Mouse (Mus musculus): ENCODE results near the gene Foxl2. TPM values are rescaled to one million over a fixed set of nuclear protein-coding genes. Genes with fewer than 3 reads are reported as not detected.

Gene Foxl2
- not detected for total RNA-seq (2021)
- long read RNA-seq, experiment 1, result 0 reads
- long read RNA-seq, experiment 2, result 0 reads

DNA sequence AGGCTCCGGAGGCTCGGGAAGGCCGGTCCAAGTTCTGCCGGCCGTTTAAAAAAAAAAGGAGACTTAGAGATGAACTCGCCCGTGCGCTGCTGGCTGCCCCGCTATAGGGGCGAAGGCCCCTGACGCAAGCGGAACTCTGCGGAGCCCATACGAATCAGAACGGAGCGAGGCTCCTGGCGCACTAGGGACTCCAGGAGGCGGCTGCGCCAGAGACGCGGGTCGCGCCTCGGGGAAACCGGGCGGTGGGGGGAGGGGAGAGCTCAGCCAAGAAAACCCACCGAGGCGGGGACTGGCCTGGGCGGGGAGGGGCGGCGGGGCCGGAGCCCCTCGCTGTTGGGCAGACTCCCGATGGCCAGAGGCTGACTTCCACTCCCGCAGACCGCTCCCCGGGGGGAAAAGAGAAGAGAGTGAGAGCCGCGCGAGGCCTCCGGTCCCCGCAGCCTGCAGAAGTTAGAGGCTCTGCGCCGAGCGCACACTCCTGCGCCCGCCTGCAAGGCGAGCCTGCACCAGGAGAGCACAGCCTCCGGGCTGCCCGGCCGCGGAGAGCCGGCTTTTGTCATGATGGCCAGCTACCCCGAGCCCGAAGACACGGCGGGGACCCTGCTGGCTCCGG is at the start of gene Foxl2:
Gene Foxl2, plus strand, starts transcription at position 186 of the 613 bp plus-strand sequence.
- DNase-seq, result no peak
- intact Hi-C loops (cut with DNase I), result no loop called here

DNA sequence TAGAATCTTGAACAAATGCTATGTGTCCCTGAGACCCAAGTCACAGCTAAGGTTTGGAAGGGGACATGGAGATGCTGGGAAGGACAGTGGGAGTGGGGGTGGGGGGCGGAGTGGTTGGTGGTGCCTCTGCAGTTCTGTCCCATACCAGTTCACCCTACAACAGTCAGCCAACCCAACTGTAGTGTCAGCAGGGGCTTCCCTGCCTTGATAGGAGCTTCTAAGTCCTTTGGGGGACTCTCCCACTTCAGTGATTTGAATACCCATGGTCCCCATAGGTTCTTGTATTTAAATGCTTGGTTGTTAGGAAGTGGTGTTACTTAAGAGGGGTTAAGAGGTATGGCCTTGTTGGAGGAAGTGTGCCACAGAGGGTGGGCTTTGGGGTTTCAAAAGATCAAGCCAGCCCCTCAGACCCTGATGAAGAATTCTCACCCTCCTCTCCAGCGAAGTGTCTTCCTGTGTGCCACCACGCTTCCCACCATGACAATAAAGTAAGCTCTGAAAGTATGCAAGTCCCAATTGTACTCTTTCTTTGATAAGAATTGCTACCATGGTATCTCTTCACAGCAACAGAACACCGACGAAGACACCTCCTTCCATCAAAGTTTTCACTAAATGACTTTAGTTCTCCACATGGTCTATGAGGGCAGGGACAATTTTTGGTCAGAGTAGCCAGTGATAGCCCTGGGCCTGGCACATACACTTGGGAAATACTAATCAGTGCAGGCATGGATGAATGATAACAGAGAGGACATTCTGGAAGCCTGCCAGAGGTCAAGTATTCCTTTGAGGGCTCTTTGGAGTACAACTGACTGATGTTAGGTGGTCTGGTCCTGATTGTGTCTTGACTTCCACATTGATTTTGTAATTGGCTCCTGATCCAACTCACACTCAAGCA is 34.2 kb upstream of the Foxl2 start:
- intact Hi-C loops (cut with DNase I), result no loop called here
- DNase-seq, result no peak

DNA sequence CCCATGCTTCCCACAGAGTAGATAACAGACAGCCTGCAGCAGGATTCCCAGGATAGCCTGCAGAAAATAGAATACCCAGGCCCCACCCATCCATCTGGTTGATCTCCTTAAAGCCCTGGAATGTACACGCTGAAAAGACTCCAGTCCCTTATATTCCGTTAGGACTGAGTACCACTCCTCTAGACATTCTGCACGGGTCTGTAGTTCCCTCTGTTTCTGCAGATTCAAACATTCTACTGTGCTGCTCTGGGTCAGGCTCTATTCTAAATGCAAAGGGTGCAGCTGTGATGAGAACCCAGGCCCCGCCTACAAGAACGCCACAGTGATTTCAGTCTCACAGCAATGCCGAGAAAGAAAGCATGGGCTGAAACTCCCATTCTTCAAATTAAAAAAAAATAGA is 32.0 kb upstream of the Foxl2 start:
- no peak for DNase-seq
- intact Hi-C loops (cut with DNase I), result no loop called here

DNA sequence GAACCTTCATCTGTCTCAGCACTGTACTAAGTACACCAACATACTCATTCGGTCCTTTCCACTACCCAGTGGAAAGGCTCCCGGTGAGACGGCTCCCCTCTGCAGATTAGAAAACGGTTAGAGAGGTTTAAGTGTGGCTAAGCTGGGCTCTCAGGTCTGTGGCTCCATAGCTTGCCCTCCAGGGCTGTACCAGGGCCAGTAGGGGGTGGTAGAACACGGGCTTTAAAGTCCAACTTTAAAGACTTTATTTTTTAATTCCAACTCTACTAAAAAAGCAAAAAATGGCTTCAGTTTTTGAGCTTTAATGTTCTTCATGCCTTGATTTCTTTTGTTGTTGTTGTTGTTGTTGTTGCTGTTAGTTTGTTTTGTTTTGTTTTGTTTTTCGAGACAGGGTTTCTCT is 30.9 kb upstream of the Foxl2 start:
- no peak for DNase-seq
- intact Hi-C loops (cut with DNase I), result no loop called here

DNA sequence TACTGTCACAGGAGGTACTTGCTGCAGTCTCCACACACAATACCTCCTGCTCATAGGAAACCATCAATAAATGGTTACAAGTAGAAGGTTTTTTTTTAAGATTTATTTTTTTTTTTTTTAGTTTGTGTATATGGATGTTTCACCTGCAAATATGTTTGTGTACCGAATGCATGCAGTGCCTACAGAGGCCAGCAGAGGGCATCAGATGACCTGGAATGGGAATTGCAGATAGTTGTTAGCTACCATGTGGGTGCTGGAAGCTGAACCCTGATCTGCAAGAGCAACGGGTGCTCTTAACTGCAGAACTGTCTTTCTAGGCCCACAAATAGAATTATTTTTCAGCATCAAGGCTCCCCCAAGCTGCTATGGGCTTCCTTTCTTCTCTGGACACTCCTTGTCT is 25.6 kb upstream of the Foxl2 start:
- DNase-seq, result no peak
- intact Hi-C loops (cut with DNase I), result no loop called here

DNA sequence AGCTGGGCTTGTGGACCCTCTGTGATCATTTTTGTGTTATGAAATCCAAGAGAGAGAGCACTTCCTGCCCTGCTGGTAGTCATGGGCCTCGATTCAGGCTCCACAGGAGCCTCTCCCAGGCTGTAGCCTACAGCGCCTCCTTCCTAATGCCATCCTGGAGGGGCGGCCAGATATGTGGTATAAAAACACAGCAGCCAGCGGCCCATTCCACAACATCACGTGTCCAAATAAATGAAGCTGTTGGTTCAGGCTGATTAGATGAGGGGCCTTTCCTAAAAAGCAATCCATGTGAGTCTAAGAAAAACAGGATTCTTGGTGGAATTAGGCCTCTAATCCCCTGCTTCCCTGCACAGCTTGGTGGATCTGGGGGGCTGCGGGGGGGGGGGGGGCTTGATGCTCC is 22.2 kb upstream of the Foxl2 start:
- no peak for DNase-seq
- intact Hi-C loops (cut with DNase I), result no loop called here

DNA sequence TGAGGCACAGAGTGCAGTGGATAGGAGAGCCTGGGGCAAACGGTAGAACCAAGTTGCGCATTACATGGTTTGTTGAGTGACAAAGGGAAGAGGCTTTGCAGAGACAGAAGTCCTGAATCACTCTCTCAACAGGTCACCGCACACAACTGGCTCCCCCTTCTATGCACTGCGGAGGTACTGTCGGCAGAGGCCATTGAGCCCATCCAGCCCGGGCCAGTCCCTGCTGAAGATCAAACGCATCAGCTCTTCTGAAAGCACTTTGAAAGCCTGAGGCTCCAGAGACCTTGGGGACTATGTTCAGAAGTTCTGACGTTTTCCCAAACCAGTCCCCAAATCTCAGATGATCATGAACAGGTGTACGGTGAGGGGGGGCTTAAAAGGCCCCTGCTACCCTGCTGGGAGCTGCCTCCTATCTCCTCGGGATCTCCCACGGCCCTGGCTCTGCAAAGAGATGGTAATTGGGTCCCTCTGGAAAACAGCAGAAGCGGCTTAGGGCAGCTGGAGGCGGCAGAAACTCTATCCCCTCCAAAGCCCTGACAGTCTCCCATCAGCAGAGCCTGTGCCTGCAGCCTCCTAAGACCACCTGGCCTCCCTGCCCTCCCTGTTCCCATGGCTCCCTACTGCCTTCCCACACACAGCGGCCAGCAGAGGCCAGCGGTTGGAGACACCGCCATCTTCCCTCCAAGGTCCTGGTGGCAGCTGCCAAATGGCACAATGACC is 19.7 kb upstream of the Foxl2 start:
- DNase-seq, result no peak
- intact Hi-C loops (cut with DNase I), result no loop called here

DNA sequence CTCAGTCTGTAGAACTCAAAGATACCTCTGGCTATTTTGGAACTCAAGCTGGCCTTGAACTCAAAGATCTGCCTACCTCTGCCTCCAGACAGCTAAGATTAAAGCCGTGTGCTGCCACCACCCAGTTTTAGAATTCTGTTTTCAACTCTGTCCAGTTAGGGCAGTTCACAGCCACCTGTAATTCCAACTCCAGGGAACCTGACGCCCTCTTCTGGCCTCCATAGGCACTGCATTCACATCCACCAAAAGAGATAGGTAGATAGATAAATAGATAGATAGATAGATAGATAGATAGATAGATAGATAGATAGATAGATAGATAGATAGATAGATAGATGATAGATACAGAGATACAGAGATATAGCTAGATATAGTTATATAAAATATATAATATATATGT is 15.8 kb upstream of the Foxl2 start:
- no peak for DNase-seq
- intact Hi-C loops (cut with DNase I), result loop anchor here (2.0 kb wide), 1 partner anchor 324 kb away; no protein-coding TSS in a partner anchor

DNA sequence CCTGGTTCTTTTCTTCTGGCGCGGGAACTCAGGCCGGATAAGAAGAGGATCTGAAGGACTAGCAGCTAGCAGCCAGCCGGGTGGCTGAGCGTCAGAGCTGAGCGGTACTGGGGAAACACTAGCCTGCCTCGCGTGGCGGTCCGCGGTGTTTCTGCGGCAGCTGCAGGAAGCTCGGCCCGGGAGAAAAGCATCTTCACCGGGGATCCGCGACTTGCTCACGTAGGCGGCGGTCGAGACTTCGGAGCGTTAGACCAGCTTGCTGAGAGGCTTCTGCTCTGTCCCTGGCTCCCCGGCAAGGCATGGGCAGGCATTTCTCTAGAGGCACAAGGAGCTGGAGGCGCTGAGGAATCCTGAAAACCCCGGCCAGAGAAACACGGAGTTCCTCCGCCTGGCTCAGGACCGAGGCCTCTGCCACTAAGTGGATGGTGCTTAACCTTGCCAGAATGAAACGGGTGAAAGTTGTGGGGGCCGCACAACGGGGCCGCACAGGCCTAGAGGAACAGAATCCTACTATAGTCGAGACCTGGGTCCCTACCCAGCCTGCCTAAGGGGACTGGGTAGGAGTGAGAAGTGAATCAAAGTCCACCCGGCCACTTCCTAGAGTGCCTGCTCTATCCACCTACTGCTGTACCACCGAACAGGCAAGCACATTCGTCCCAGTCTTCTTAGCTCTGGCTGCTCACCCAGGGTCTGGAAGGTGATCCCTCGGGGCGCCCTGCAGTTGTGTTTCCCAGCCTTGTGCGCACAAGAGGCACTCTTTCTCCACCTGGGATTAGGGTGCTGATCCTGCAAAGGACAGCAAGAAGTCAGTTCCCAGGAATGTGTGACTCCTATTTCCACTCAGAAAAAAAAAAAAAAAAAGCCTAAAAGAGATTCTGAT is 2.7 kb upstream of the Foxl2 start:
- DNase-seq, result no peak
- intact Hi-C loops (cut with DNase I), result no loop called here

DNA sequence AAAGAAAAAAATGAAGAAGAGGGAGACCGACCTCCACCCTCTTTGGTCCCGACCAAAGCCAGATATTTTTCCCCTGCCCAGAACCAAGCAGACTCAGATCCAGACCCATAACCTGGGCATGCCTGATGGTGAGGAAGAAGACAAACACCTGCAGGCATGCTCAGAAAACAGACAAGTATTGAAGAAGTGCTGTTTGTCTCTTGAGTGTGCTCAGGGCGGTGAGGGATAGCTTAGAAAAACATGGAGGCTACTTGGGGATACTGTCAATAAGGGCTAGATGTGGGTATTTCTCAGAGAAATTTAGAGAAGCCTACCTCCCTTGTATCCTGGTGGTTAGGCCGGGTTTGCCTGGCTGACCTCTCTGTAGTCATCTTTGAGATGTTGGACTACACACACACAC is 1.8 kb upstream of the Foxl2 start:
- intact Hi-C loops (cut with DNase I), result no loop called here
- no peak for DNase-seq

DNA sequence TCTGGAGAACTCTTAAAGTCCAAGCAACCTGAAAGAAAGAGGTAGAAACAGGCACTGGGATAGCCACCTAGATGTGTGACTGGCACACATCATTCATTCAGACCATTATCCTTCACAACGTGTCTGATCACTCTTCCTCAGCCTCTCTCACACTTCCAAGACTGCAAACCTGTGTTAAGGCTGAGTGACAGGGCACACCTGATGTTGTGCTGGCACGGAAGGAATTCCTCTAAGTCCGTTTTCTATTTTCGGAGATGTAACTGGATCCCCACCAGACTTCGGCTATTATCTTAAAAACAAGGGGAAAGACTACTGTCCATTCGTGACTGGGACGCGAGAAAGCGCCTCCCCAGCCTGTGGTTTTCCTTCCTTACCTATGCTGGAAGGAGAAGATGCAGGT is 1.3 kb upstream of the Foxl2 start:
- no peak for DNase-seq
- intact Hi-C loops (cut with DNase I), result no loop called here

DNA sequence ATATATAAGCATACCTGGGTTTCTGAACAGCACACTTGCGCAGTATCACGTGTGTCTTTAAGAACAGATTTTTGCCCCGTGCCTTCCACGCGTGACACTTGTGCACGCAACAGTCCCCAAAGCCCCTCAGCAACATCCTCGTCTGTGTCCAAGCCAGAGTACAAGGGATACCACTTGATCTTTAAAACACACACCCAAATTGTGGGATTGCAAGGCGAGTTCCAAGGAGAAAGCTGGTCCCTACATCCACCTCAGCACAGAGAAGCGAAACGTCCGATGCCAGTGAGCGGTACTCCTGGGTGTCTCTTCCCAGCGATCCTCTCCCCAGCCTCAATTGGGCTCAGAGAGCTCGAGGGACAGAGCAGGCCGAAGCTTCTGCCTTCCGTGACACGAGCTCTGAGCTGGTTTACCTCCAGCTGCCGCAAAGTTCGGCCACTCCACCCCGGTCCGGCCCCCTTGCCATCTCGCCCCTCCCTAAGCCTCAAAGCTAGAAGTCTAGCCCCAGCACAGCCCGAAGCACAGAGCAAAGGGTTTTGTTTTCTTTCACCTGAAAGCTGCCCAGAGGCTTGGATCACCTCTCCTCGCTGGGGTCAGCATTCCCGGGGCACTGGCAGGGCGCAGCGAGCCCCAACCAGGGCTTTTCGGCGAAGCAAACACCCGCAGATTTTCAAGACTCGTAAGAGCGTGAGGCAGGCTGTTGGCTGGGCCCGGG is 541 bp upstream of the Foxl2 start:
- intact Hi-C loops (cut with DNase I), result no loop called here
- DNase-seq, result no peak

DNA sequence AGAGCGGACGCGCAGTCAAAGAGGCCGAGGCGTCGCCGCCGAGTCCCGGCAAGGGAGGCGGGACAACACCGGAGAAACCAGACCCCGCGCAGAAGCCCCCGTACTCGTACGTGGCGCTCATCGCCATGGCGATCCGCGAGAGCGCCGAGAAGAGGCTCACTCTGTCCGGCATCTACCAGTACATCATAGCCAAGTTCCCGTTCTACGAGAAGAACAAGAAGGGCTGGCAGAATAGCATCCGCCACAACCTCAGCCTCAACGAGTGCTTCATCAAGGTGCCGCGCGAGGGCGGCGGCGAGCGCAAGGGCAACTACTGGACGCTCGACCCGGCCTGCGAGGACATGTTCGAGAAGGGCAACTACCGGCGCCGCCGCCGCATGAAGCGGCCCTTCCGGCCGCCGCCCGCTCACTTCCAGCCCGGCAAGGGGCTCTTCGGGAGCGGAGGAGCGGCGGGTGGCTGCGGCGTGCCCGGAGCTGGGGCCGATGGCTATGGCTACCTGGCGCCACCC is 682 bp downstream of the Foxl2 start:
- intact Hi-C loops (cut with DNase I), result no loop called here
- DNase-seq, result peak in 1 of 2 experiments; percentile 24

DNA sequence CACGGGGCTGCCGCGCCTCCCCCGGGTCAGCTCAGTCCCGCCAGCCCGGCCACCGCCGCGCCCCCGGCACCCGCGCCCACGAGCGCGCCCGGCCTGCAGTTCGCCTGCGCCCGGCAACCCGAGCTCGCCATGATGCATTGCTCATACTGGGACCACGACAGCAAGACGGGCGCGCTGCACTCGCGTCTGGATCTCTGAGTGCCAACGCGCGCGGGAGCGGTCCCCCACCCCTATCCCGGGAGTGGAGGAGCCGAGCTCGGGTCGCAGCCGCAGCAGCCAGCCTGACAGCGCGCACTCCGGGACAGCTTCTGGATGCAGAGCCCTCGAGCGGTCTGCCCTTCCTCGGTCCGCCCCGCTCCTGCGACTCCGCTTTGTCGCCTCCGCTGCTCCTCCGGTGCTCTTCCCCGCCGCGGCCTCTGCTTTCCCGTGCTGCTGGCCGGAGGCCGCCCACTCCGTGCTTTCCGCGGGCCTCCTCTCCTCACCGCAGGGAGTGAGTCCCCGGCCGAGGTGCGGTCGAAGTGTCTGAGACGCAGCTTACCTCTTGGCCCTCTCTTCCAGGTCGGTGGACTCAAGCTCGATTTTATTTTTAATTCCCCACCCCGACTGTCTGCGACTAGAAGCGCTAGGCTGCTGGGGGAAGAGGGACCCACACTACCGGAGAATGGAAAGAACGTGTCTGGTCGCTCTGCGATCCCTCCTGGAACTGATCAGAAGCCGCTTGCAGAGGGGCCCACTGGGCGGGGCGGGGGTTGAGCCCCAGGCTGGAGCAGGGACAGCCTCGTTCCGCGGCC is 1.7 kb downstream of the Foxl2 start:
- intact Hi-C loops (cut with DNase I), result no loop called here
- DNase-seq, result peak in 1 of 2 experiments; percentile 31

DNA sequence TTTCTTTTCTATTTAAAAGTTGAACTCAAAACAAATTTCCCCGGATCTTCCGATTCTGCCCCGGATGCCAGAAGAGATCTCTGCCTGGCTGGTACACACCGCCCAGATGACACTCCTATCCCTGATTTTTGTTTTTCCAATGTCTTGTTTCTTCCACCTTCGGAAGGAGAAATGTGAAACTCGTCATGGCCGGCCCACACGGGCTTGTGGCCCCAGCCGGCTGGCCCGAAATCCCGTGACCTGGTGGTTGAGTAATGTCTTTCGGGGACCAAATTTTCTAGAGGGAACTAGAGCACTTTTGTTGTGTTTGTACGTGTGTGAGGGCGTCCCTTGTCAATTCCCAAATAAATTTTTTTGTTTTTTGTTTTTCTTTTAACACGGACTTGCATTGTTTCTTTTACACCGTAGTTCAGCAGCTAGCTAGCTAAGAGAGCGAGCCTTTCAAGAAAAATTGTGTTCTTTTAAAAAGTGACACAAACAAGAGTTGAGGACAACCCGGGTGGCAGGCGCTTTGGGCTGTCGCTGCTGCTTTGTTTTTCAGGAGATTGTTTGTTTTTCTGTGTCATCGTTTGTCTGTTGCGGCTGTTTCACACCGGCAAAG is 2.8 kb downstream of the Foxl2 start:
- intact Hi-C loops (cut with DNase I), result no loop called here
- no peak for DNase-seq

DNA sequence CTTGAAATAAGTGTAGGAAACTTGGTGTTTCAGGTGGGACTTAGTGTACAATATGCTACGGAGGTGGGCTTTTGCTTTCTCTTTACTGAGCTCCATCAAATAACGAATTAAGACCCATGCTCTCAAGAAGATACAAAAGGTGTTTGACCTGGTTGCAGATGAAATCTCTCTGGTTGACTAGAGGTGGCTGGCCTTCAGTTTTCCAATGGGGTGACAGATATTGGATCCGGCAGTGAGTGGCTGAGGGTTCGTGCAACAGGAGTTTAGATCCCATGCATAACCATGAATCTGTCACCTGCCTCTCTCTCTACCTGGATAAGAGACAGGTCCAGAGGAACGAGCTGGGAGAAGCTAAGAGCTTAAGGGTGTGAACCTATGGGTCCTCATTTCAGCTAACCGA is 3.5 kb downstream of the Foxl2 start:
- intact Hi-C loops (cut with DNase I), result no loop called here
- no peak for DNase-seq

DNA sequence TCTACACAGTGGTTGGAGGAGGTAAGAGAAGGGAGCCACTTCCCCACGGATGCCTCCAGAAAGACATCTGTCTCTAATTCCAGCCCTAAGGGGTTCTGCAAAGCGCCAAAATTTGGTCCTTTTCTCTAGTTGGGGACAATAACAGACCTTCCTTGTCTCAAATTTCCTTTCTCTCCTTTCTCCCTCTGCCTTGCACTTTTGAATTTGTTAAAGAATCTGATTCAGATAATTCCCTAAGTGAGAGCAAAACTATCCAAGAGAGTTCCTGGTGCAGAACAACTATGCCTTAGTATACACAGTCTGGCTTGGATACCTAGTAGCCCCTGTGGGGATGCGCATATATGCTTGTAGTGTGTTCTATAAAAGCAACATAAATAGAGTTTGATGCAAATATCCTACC is 4.8 kb downstream of the Foxl2 start:
- DNase-seq, result no peak
- intact Hi-C loops (cut with DNase I), result loop anchor here (10.0 kb wide), 1 partner anchor 345 kb away; no protein-coding TSS in a partner anchor

DNA sequence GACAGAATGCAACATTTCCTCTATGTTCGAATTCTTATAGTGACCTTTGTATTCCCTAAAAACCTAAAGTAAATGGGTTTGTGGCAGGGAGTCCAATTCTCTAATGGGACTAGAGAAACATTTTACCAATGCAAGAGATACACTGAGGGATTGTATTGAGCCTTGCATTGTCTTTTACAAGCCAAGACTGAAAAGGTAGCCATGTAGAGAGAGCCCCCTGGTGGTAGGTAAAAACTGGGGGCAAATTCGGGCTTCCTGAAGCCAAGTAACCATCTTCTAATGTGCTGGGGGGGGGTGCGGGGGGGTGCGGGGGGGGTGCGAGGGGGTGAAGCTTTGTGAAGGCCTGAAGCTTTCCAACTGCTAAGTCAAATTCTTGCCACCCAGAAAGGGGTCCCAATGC is 5.3 kb downstream of the Foxl2 start:
- no peak for DNase-seq
- intact Hi-C loops (cut with DNase I), result loop anchor here (10.0 kb wide), 1 partner anchor 346 kb away; no protein-coding TSS in a partner anchor

All from gastrocnemius, postnatal 36 days (tissue).